In genomic region chr4:58552731-58553630, GRCm38 (mm10) we compare ENCODE assay signal across 8 mouse cellular contexts. TPM values are rescaled to one million over a fixed set of nuclear protein-coding genes. Genes with fewer than 3 reads are reported as not detected.
A peak's percentile ranks its signal among the peaks of the same experiment; 100 is the strongest.
DNase-seq lines count a peak whose midpoint lies in the region; ATAC-seq and TF ChIP-seq lines count a peak whose summit lies in the region.

No protein-coding gene starts in this region.

- no peaks in the 10 kb centered on the region for H3K36me3 ChIP-seq in G1E (replicated peaks)

- H3K27me3 ChIP-seq in G1E (ENCODE audit: insufficient read depth, low read length), result no peaks in the 10 kb centered on the region

- no peaks in the 10 kb centered on the region for H3K4me1 ChIP-seq in G1E (ENCODE audit: insufficient read depth, low read depth, low read length)

- no peak for DNase-seq in G1E (ENCODE audit: low spot score)
- peak; percentile 8 to 35 for DNase-seq in cerebellum, adult 18-20 months
- peak; percentile 78 for DNase-seq in forelimb bud, embryonic 11.5 days (ENCODE audit: low read depth, low spot score)
- DNase-seq in layer of hippocampus, postnatal 25 days (ENCODE audit: extremely low spot score in 1 of 2, low spot score in 1 of 2), result peak; percentile 40 to 42
- peak; percentile 63 for DNase-seq in lung, postnatal 36 days
- DNase-seq in right cerebral cortex, adult 18-20 months, result peak; percentile 63
- peak; percentile 35 for DNase-seq in urinary bladder, postnatal 10 days (ENCODE audit: low spot score)

- H3K9me3 ChIP-seq in G1E (replicated peaks), result peaks cover 30% of the 10 kb centered on the region

- TF ChIP-seq CTCF in G1E (IDR thresholded peaks at IDR 0.05; ENCODE audit: low read depth, low read length), result no peak

- ATAC-seq in G1E (ENCODE audit: extremely low read depth, insufficient number of reproducible peaks, low FRiP score, poor library complexity, severe bottlenecking), result no peak
- peak; percentile 26 to 60; a peak in 2 of 4 replicates for ATAC-seq in hematopoietic stem cell, adult 5-6 weeks (replicated peaks in 1 of 2; ENCODE audit: insufficient read depth in 1 of 2, low FRiP score in 2 of 2, low TSS enrichment in 1 of 2, low read depth in 1 of 2, poor library complexity in 2 of 2, severe bottlenecking in 2 of 2)

- 0 out of 2 replicates have a peak overlapping the region, but pooled peaks have one; percentile 13 for H3K4me3 ChIP-seq in G1E (ENCODE audit: low read depth, low read length)

RNA-seq across cellular contexts. Expression of gene Lpar1, which starts 0.7 kb away (rescaled TPM):
- not detected in 2 replicates for total RNA-seq in G1E (2014; fragmentation: Nextera tagmentation)
- total RNA-seq in G1E (2017), result 0.22 TPM in 1 of 2 replicates, not detected in the other
- not detected in 2 replicates for polyA plus RNA-seq in G1E (2012)
- 1.1 and 4.6 TPM in 2 replicates for total RNA-seq in hematopoietic stem cell, adult 5-6 weeks (2017)
- total RNA-seq in layer of hippocampus, postnatal 25 days (2021), result 10 to 100 TPM; 31.2 to 35.6 TPM
